Mouse (Mus musculus) CH12.LX (cell line): Measurements from ENCODE around the gene Sde2. TPM values are rescaled to one million over a fixed set of nuclear protein-coding genes. Genes with fewer than 3 reads are reported as not detected.

Experiments
- DNase-seq: peaks from one replicate; pipeline ENCODE4 v3.0.0-alpha.2; 2013; ENCODE audit errors: extremely low read depth
- H3K27ac ChIP-seq: 2 replicates; pipeline ENCODE4 v1.5.1; 2012; ENCODE audit warnings: low read depth, mild to moderate bottlenecking, control low read depth, moderate library complexity; ENCODE audit not compliant: insufficient read depth
- H3K27me3 ChIP-seq: replicated peaks from 2 replicates; pipeline ENCODE3; 2012; ENCODE audit warnings: inconsistent platforms
- H3K36me3 ChIP-seq, 2 experiments: replicated peaks in 1 of 2; 2 replicates each; pipeline versions ENCODE3 to v1.6.1; 2012; ENCODE audit warnings: inconsistent platforms in 1 of 2, low read length in 1 of 2, mild to moderate bottlenecking in 1 of 2, mixed read lengths in 1 of 2, moderate library complexity in 1 of 2; ENCODE audit not compliant: control insufficient read depth in 1 of 2, insufficient read depth in 1 of 2
- H3K4me1 ChIP-seq, 2 experiments: 2 replicates each; pipeline ENCODE4 v1.6.1; 2012; ENCODE audit warnings: inconsistent platforms in 1 of 2, moderate library complexity in 1 of 2; ENCODE audit not compliant: insufficient read depth in 2 of 2, control insufficient read depth in 1 of 2
- H3K4me2 ChIP-seq: 2 replicates; pipeline ENCODE4 v1.6.1; 2012; ENCODE audit warnings: low read depth, mild to moderate bottlenecking, control low read depth; ENCODE audit not compliant: poor library complexity, insufficient read depth, severe bottlenecking
- H3K4me3 ChIP-seq, 3 experiments: fragments of 150-350 bp in 1 of 3; sonication (generic) in 1 of 3; replicated peaks in 1 of 3; 2 replicates each; pipeline versions ENCODE3 to v1.5.1; 2011 to 2012; ENCODE audit warnings: low read depth in 2 of 3, low read length in 2 of 3, mild to moderate bottlenecking in 2 of 3, moderate library complexity in 2 of 3, control low read depth in 1 of 3, improper control_type of control experiment in 1 of 3, inconsistent platforms in 1 of 3, mixed read lengths in 1 of 3; ENCODE audit not compliant: poor library complexity in 1 of 3
- H3K79me2 ChIP-seq: replicated peaks from 2 replicates; pipeline ENCODE4 v1.6.1; 2012; ENCODE audit warnings: mild to moderate bottlenecking, moderate library complexity; ENCODE audit not compliant: control insufficient read depth, poor library complexity, insufficient read depth, severe bottlenecking; ENCODE audit errors: extremely low read depth
- H3K9ac ChIP-seq: 2 replicates; pipeline ENCODE4 v1.6.1; 2012; ENCODE audit warnings: low read depth, mild to moderate bottlenecking, control low read depth, moderate library complexity; ENCODE audit not compliant: insufficient read depth
- H3K9me3 ChIP-seq: replicated peaks from 2 replicates; pipeline ENCODE3; 2012; ENCODE audit warnings: low read length, inconsistent platforms, mixed read lengths
- BHLHE40 ChIP-seq: IDR thresholded peaks from 2 replicates; pipeline ENCODE4 v1.6.1; 2011; ENCODE audit warnings: mild to moderate bottlenecking, low read depth, low read length, improper control_type of control experiment
- CHD1 ChIP-seq: IDR thresholded peaks from 2 replicates; pipeline ENCODE4 v1.6.1; 2012; ENCODE audit warnings: low read depth, low read length, improper control_type of control experiment, inconsistent platforms
- CHD2 ChIP-seq: IDR thresholded peaks from 2 replicates; pipeline ENCODE4 v1.6.1; 2011; ENCODE audit warnings: low read length, improper control_type of control experiment
- CTCF ChIP-seq, 2 experiments: IDR thresholded peaks in 1 of 2; conservative IDR thresholded peaks in 1 of 2; 2 replicates each; pipeline ENCODE4 v1.5.1; 2011 to 2012; ENCODE audit warnings: low read depth in 2 of 2, low read length in 2 of 2, improper control_type of control experiment in 1 of 2, inconsistent platforms in 1 of 2, mild to moderate bottlenecking in 1 of 2, moderate library complexity in 1 of 2
- ELF1 ChIP-seq: IDR thresholded peaks from 2 replicates; pipeline ENCODE4 v1.6.1; 2014; ENCODE audit warnings: low read depth, mild to moderate bottlenecking, inconsistent platforms, low read length, improper control_type of control experiment
- EP300 ChIP-seq: IDR thresholded peaks from 2 replicates; pipeline ENCODE4 v1.6.1; 2011; ENCODE audit warnings: low read length, improper control_type of control experiment
- ETS1 ChIP-seq: conservative IDR thresholded peaks from 2 replicates; pipeline ENCODE4 v1.6.1; 2012; ENCODE audit warnings: low read depth, mild to moderate bottlenecking, inconsistent platforms, low read length, improper control_type of control experiment, moderate library complexity
- GABPA ChIP-seq: IDR thresholded peaks from 2 replicates; pipeline ENCODE4 v1.6.1; 2012; ENCODE audit warnings: low read depth, low read length, improper control_type of control experiment, inconsistent platforms; ENCODE audit not compliant: insufficient replicate concordance
- IRF4 ChIP-seq: IDR thresholded peaks from 2 replicates; pipeline ENCODE4 v1.6.1; 2014; ENCODE audit warnings: low read depth, mild to moderate bottlenecking, inconsistent platforms, low read length, improper control_type of control experiment
- MAFK ChIP-seq: IDR thresholded peaks from 2 replicates; pipeline ENCODE4 v1.6.1; 2011; ENCODE audit warnings: low read length, improper control_type of control experiment; ENCODE audit not compliant: insufficient replicate concordance
- MAZ ChIP-seq: IDR thresholded peaks from 2 replicates; pipeline ENCODE4 v1.6.1; 2012; ENCODE audit warnings: low read depth, mild to moderate bottlenecking, inconsistent platforms, low read length, improper control_type of control experiment, moderate library complexity
- MXI1 ChIP-seq: IDR thresholded peaks from 2 replicates; pipeline ENCODE4 v1.6.1; 2011; ENCODE audit warnings: mild to moderate bottlenecking, low read depth, low read length, improper control_type of control experiment
- PAX5 ChIP-seq: IDR thresholded peaks from 2 replicates; pipeline ENCODE4 v1.6.1; 2012; ENCODE audit warnings: low read length, inconsistent platforms, mixed read lengths
- RAD21 ChIP-seq: IDR thresholded peaks from 2 replicates; pipeline ENCODE4 v1.6.1; 2011; ENCODE audit warnings: low read depth, mild to moderate bottlenecking, low read length, improper control_type of control experiment, moderate library complexity
- RCOR1 ChIP-seq: conservative IDR thresholded peaks from 2 replicates; pipeline ENCODE4 v1.6.1; 2012; ENCODE audit warnings: low read depth, mild to moderate bottlenecking, inconsistent platforms, low read length, improper control_type of control experiment
- TCF12 ChIP-seq: IDR thresholded peaks from 2 replicates; pipeline ENCODE4 v1.6.1; 2014; ENCODE audit warnings: low read depth, mild to moderate bottlenecking, inconsistent platforms, low read length, improper control_type of control experiment
- USF1 ChIP-seq: IDR thresholded peaks from 2 replicates; pipeline ENCODE4 v1.6.1; 2014; ENCODE audit warnings: low read depth, mild to moderate bottlenecking, inconsistent platforms, low read length, improper control_type of control experiment
- USF2 ChIP-seq: conservative IDR thresholded peaks from 2 replicates; pipeline ENCODE4 v1.6.1; 2011; ENCODE audit warnings: low read depth, low read length, improper control_type of control experiment
- ZC3H11A ChIP-seq: IDR thresholded peaks from 2 replicates; pipeline ENCODE4 v1.6.1; 2012; ENCODE audit warnings: low read depth, mild to moderate bottlenecking, inconsistent platforms, low read length, improper control_type of control experiment
- ZKSCAN1 ChIP-seq: IDR thresholded peaks from 2 replicates; pipeline ENCODE4 v1.6.1; 2012; ENCODE audit warnings: low read depth, inconsistent platforms, low read length, improper control_type of control experiment, borderline replicate concordance
- ZNF384 ChIP-seq: IDR thresholded peaks from 2 replicates; pipeline ENCODE4 v1.6.1; 2012; ENCODE audit warnings: low read depth, low read length, improper control_type of control experiment, inconsistent platforms
- dilution Hi-C: fragments of 300-500 bp; cut with MboI; formaldehyde crosslinking; loops from 2 replicates; pipeline ENCODE4 v1.14.3; 2020; ENCODE audit warnings: low sequenced_read_pairs; ENCODE audit not compliant: extremely low pct_unique_long_range_greater_than_20kb, extremely low pct_ligation_motif_present
- in situ Hi-C: fragments of 300-500 bp; cut with MboI; formaldehyde crosslinking; loops from 3 replicates; pipeline ENCODE4 v1.14.3; 2019; ENCODE audit warnings: low sequenced_read_pairs, low pct_ligation_motif_present, low pct_unique_long_range_greater_than_20kb, mixed read lengths
- polyA plus RNA-seq: library from polyadenylated mRNA; unstranded; fragments of >175 nt; gene quantifications from 2 replicates; pipeline ENCODE4 v1.2.1, GENCODE M21; 2012; ENCODE audit warnings: low read depth; ENCODE audit not compliant: insufficient read length
- total RNA-seq, 2 experiments: library from RNA; depleted of rRNA; stranded (reverse); fragments of 300-350 nt in 1 of 2; fragments of >200 nt in 1 of 2; gene quantifications; 2 replicates each; pipeline ENCODE4 v1.2.3; 2012 to 2014

Sde2 gene
- total and polyA plus RNA-seq, 3 experiments: 24.7 to 33.2 (median 28.0) TPM

DNA sequence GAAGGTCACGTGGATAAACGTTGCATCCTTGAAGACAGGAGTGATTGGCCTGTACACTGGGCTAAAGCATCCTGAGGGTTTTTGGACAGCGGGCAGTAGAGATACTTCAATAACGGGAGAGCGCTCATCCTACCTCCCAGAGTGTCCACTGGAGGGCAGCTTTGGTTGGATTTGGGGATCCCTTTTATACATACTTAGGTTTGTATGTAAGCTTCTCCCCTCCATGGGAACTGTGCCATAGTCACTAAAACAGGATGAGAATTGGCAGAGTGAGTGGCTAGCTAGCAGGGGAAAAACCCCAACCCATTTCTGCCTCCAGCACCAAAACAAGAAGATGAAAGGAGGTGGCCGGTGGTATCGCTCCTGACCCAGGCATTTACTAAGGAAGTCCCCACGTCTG lies 60.2 kb downstream of the Sde2 start:
- DNase-seq: no peak
- H3K4me1 ChIP-seq: peaks cover 3 to 27% of the 10 kb centered on the region in 2 experiments
- dilution Hi-C loops: no loop called here
- TF ChIP-seq USF1 (no peak), CTCF (conservative IDR thresholded peaks at IDR 0.05 in 1 of 2, IDR thresholded peaks at IDR 0.05 in 1 of 2; ENCODE audit: low read depth in 2 of 2, low read length in 2 of 2) (peak in 1 of 2 experiments; percentile 45; a peak in 2 of 4 replicates), RAD21 (peak; percentile 14)
- TF ChIP-seq, all 38 proteins: peak for 2
- Histone ChIP-seq H3K79me2 (no peaks in the 10 kb centered on the region), H3K9me3 (no peaks in the 10 kb centered on the region), H3K4me2 (no peak overlapping the region), H3K9ac (no peak overlapping the region), H3K36me3 (peaks cover 27 to 38% of the 10 kb centered on the region in 2 experiments), H3K4me3 (no peak overlapping the region), H3K27ac (no peak overlapping the region), H3K27me3 (no peaks in the 10 kb centered on the region)
- in situ Hi-C loops: no loop called here

DNA sequence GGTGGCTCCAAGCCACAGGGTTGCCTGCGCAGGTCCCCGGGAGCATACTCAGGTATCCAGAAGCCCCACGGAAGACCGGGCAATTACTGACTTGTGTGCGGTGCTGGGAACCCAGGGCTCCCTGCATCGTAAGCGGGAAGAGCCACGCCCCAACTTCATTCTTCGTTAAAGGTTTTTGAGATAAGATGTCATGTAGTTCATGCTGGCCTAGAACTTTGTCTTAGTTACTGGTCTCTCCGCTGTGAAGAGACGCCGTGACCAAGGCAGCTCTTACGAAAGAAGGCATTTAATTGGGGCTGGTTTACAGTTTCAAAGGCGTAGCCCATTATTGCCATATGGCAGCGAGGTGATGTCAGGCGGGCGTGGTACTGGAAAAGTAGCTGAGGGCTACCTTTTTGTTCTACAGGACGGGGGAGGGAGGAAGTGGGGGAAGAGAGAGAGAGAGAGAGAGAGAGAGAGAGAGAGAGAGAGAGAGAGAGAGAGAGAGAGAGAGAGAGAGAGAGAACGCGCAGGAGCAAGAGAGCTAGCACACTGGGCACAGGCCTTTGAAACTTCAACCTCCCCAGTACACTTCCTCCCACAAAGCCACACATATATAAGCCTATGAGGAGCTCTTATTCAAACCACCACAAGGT lies 60.8 kb downstream of the Sde2 start:
- H3K4me1 ChIP-seq: peaks cover 0 to 20% of the 10 kb centered on the region in 2 experiments; a peak in 2 of 4 replicates
- no peaks in the 10 kb centered on the region for H3K9me3 ChIP-seq
- no peak overlapping the region for H3K4me3 ChIP-seq
- TF ChIP-seq RCOR1 (no peak), PAX5 (no peak)
- TF ChIP-seq, all 38 proteins: peak for 0
- H3K79me2 ChIP-seq: no peaks in the 10 kb centered on the region
- in situ Hi-C loops: no loop called here
- DNase-seq: no peak
- H3K36me3 ChIP-seq: peaks cover 21 to 32% of the 10 kb centered on the region in 2 experiments
- no peak overlapping the region for H3K27ac ChIP-seq
- dilution Hi-C loops: no loop called here
- no peaks in the 10 kb centered on the region for H3K27me3 ChIP-seq
- no peak overlapping the region for H3K9ac ChIP-seq
- H3K4me2 ChIP-seq: no peak overlapping the region

DNA sequence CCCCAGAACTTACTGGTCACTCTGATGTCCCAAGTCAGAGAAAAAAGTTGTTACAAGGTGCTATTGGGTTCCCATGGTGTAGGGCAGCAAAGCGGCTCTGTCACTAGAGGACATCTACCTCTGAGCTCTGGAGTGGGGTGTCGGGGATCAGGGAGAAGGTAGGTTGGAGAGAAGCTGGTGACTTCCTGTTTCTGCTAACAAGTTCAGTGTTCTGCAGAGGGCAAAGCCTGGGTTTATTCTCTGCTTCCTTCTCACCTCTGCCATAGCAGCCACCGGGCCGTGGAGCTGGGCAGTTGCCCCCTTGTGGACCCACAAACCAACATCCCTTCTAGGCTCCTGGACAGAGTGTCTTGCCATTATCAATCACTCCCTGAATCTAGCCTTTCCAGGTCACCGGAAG lies 61.9 kb downstream of the Sde2 start:
- H3K36me3 ChIP-seq: peaks cover 12 to 22% of the 10 kb centered on the region in 2 experiments
- H3K79me2 ChIP-seq: no peaks in the 10 kb centered on the region
- no peak for TF ChIP-seq CHD1
- TF ChIP-seq ZNF384: no peak
- no peak for TF ChIP-seq TCF12
- TF ChIP-seq ZKSCAN1: no peak
- no peak for TF ChIP-seq MAZ
- TF ChIP-seq PAX5: no peak
- no peak for TF ChIP-seq USF2
- no peak for TF ChIP-seq EP300
- TF ChIP-seq MXI1: no peak
- TF ChIP-seq GABPA: no peak
- TF ChIP-seq ETS1: no peak
- no peak for TF ChIP-seq RCOR1
- TF ChIP-seq MAFK: no peak
- TF ChIP-seq CTCF (conservative IDR thresholded peaks at IDR 0.05 in 1 of 2, IDR thresholded peaks at IDR 0.05 in 1 of 2; ENCODE audit: low read depth in 2 of 2, low read length in 2 of 2): no peak
- TF ChIP-seq ELF1: no peak
- no peak for TF ChIP-seq BHLHE40
- no peak for TF ChIP-seq ZC3H11A
- no peak for TF ChIP-seq CHD2
- no peak for TF ChIP-seq IRF4
- H3K9ac ChIP-seq: no peak overlapping the region
- no peak overlapping the region for H3K4me3 ChIP-seq
- peaks cover 0 to 12% of the 10 kb centered on the region in 2 experiments; a peak in 2 of 4 replicates for H3K4me1 ChIP-seq
- dilution Hi-C loops: no loop called here
- DNase-seq: no peak
- no peak overlapping the region for H3K27ac ChIP-seq
- H3K9me3 ChIP-seq: no peaks in the 10 kb centered on the region
- in situ Hi-C loops: no loop called here
- H3K4me2 ChIP-seq: no peak overlapping the region
- H3K27me3 ChIP-seq: no peaks in the 10 kb centered on the region
